Mouse (Mus musculus) intestine, embryonic 16.5 days (tissue): ENCODE results near the gene Cldn12. TPM values are rescaled to one million over a fixed set of nuclear protein-coding genes. Genes with fewer than 3 reads are reported as not detected.

Experiments
- ATAC-seq: fragments of 200-750 bp; cut with Nextera tagmentation; 2 replicates; pipeline ENCODE4 v1.8.0; 2017; ENCODE audit warnings: moderate TSS enrichment, moderate library complexity
- H3K27ac ChIP-seq: fragments of 300-500 bp; sonication (generic); 2 replicates; pipeline ENCODE4 v1.5.1; 2014; ENCODE audit warnings: mild to moderate bottlenecking, low read length
- H3K27me3 ChIP-seq: fragments of 300-500 bp; sonication (generic); replicated peaks from 2 replicates; pipeline ENCODE4 v1.6.1; 2014; ENCODE audit warnings: low read length, control low read depth, mixed read lengths; ENCODE audit not compliant: control insufficient read depth, insufficient read depth
- H3K36me3 ChIP-seq: fragments of 300-500 bp; sonication (generic); 2 replicates; pipeline ENCODE4 v1.6.1; 2014; ENCODE audit warnings: low read length, control low read depth; ENCODE audit not compliant: control insufficient read depth, insufficient read depth
- H3K4me1 ChIP-seq: fragments of 300-500 bp; sonication (generic); 2 replicates; pipeline ENCODE4 v1.6.1; 2014; ENCODE audit warnings: low read length, control low read depth, mixed read lengths; ENCODE audit not compliant: control insufficient read depth, insufficient read depth
- H3K4me2 ChIP-seq: fragments of 300-500 bp; sonication (generic); 2 replicates; pipeline ENCODE4 v1.6.1; 2014; ENCODE audit warnings: low read depth, low read length, control low read depth
- H3K4me3 ChIP-seq: fragments of 300-500 bp; sonication (generic); 2 replicates; pipeline ENCODE4 v1.5.1; 2014; ENCODE audit warnings: mild to moderate bottlenecking, low read length
- H3K9ac ChIP-seq: fragments of 300-500 bp; sonication (generic); 2 replicates; pipeline ENCODE4 v1.6.1; 2014; ENCODE audit warnings: low read depth, low read length
- H3K9me3 ChIP-seq: fragments of 300-500 bp; sonication (generic); 2 replicates; pipeline ENCODE4 v1.6.1; 2016; ENCODE audit warnings: low read length, control low read depth; ENCODE audit not compliant: control insufficient read depth
- WGBS: fragments of 180-500 bp; shearing (Covaris S2); extraction: QIAGEN DNeasy Blood & Tissue Kit; methylation state at CpG from one replicate; pipeline ENCODE4 v1.1.7; 2014; 5-methylcytosine and 5-hydroxymethylcytosine counted together
- polyA plus RNA-seq: library from polyadenylated mRNA; unstranded; fragments of >200 nt; fragmentation: Nextera tagmentation; extraction: Ambion mirVana; gene quantifications from 2 replicates; pipeline ENCODE4 v1.2.1, GENCODE M21; 2015

Gene Cldn12
- polyA plus RNA-seq, 1 experiment from 2014 or later: 27.6 TPM

DNA sequence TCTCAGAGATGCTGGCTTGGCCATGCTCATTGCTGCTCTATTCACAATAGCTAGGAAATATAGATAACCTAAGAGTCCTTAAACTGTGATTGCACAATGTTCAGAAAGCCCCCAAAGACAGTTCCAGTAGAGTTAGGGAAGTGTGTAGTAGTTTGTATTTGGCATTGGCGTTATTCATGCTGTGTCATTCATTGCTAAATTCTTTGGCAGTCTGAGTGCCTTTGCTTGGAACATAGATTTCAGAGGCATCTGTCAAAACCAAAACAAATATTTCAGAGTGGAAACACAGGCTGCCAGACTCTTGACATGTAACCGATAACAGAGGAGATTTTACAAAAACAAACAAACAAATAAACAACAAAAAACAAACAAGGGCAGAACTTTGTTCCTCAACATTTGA, 13.2 kb downstream of the Cldn12 start:
- Histone ChIP-seq H3K9ac (no peak overlapping the region), H3K4me2 (no peak overlapping the region), H3K27ac (no peak overlapping the region), H3K4me3 (no peak overlapping the region), H3K9me3 (no peaks in the 10 kb centered on the region), H3K4me1 (no peaks in the 10 kb centered on the region), H3K36me3 (no peaks in the 10 kb centered on the region), H3K27me3 (no peaks in the 10 kb centered on the region)
- 80% methylated on average over 2 of the region's 2 CpGs for WGBS
- no peak for ATAC-seq

DNA sequence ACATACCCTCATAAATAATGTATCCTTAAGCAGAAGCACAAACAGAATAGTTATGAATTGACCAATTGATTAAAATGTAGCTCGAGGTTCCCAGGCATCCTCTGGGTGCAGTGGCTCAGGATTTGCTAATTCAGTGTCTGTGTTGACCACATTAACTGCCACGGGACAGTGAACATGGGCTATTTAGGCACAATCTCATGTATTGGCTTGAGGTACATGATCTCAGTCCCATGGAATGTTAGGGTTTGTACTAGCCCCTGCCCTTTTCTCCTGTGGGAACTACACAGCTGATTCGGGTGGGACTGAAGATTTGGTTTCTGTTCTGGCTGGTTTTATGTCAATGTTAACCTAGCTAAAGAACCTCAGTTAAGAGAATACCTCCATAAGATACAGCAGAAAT, 18.4 kb downstream of the Cldn12 start:
- Histone ChIP-seq H3K27me3 (no peaks in the 10 kb centered on the region), H3K4me1 (no peaks in the 10 kb centered on the region), H3K27ac (no peak overlapping the region), H3K4me2 (no peak overlapping the region), H3K9me3 (no peaks in the 10 kb centered on the region), H3K4me3 (no peak overlapping the region), H3K9ac (no peak overlapping the region), H3K36me3 (no peaks in the 10 kb centered on the region)
- no peak for ATAC-seq
- WGBS: 68% methylated on average over 3 of the region's 3 CpGs

DNA sequence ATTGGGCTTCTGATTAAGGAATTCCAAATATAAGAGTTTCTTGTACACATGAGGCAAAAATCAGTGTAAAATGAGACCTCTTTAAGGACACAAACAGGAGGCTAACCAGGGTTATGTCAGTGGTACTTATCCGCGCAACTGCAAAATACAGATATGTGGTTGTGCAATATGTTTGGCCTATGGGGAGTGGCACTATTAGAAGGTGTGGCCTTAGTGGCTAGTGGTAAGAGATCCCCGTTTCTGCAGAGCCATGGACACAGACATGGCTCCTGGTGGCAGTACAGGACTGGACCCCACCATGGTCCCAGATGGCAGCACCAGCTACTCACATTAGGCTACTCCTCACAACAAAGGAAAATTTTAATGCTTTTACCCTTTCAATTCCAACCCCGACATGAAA, 19.7 kb downstream of the Cldn12 start:
- Histone ChIP-seq H3K36me3 (no peaks in the 10 kb centered on the region), H3K4me1 (no peaks in the 10 kb centered on the region), H3K4me2 (no peak overlapping the region), H3K27ac (no peak overlapping the region), H3K9me3 (no peaks in the 10 kb centered on the region), H3K4me3 (no peak overlapping the region), H3K27me3 (no peaks in the 10 kb centered on the region), H3K9ac (no peak overlapping the region)
- ATAC-seq: peak; percentile 76
- WGBS: 63% methylated on average over 4 of the region's 4 CpGs

DNA sequence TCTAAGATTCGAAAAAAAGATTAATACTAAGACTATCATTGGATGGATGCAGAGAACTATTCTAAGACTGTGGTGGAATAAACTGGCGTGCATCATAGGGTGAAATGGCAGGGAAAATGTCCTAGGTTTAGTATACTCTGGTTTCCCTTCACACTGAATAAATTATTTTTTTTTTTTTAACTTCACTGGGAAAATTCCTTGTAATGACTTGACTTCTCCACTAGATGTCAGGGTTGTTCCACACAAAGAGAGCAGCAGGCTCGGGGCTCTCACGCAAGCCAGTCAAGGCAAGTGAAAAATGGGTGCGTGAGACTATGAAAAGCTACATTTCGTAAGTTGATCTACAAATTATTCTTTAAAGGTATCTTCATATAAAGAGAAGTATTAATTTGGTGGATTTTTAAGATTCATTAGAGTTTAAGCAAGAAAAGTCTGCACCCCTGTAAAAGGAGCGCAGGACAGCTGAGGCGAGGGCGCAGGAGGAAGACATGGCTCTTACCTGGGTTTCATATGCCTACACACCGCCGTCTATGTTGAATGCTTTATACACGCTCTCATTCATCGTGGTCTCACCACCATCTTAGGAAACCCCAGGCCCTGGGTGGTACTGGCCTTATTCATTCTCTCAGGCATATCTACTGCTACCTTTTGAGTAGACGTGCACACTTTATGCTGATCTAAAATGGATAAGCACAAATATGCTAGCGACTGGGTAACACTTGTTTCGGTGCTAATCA, 20.3 kb downstream of the Cldn12 start:
- Histone ChIP-seq H3K4me2 (no peak overlapping the region), H3K9me3 (no peaks in the 10 kb centered on the region), H3K9ac (no peak overlapping the region), H3K27ac (no peak overlapping the region), H3K4me1 (no peaks in the 10 kb centered on the region), H3K4me3 (no peak overlapping the region), H3K36me3 (no peaks in the 10 kb centered on the region), H3K27me3 (no peaks in the 10 kb centered on the region)
- WGBS: 38% methylated on average over 16 of the region's 16 CpGs
- ATAC-seq: peak; percentile 71

DNA sequence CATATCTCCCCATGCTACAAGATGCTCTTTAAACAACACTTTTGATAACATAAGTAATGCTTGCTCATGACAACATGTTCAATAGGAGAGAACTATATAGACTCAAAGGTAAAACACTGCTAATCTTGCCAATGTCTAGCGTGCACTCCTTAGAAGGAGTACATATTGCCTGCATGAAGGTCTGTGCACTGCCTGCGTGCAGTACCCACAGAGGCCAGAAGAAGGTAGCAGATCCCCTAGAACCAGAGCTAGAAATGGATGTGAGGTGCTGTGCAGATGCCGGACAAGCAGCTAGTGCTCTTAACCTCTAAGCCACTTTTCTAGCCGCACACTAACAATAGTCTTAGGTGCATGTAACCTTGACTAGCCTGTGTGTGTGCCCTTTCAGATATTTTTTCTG, 22.6 kb downstream of the Cldn12 start:
- Histone ChIP-seq H3K9me3 (no peaks in the 10 kb centered on the region), H3K4me3 (no peak overlapping the region), H3K4me2 (no peak overlapping the region), H3K4me1 (no peaks in the 10 kb centered on the region), H3K9ac (no peak overlapping the region), H3K36me3 (no peaks in the 10 kb centered on the region), H3K27me3 (no peaks in the 10 kb centered on the region), H3K27ac (no peak overlapping the region)
- WGBS: 93% methylated on average over 4 of the region's 4 CpGs
- ATAC-seq: no peak

DNA sequence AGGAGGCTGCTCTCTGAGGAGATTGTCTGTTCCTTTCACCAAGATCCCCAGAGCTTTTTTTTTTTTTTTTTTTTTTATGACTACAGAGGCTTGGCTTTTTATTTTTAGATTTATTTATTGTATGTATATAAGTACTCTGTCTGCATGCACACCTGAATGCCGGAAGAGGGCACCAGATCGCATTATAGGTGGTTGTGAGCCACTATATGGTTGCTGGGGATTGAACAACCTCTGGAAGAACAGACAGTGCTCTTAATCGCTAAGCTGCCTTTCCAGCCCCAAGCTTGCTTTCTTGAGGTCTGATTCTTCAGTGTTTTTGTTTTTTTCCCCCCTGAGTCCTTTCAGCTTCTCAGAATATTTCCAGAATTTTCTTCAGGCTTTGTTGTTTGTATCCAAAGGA, 28.7 kb downstream of the Cldn12 start:
- Histone ChIP-seq H3K4me2 (no peak overlapping the region), H3K36me3 (no peaks in the 10 kb centered on the region), H3K27me3 (no peaks in the 10 kb centered on the region), H3K4me1 (no peaks in the 10 kb centered on the region), H3K4me3 (no peak overlapping the region), H3K27ac (no peak overlapping the region), H3K9me3 (no peaks in the 10 kb centered on the region), H3K9ac (no peak overlapping the region)
- ATAC-seq: no peak
- WGBS: 64% methylated on average over 3 of the region's 3 CpGs

DNA sequence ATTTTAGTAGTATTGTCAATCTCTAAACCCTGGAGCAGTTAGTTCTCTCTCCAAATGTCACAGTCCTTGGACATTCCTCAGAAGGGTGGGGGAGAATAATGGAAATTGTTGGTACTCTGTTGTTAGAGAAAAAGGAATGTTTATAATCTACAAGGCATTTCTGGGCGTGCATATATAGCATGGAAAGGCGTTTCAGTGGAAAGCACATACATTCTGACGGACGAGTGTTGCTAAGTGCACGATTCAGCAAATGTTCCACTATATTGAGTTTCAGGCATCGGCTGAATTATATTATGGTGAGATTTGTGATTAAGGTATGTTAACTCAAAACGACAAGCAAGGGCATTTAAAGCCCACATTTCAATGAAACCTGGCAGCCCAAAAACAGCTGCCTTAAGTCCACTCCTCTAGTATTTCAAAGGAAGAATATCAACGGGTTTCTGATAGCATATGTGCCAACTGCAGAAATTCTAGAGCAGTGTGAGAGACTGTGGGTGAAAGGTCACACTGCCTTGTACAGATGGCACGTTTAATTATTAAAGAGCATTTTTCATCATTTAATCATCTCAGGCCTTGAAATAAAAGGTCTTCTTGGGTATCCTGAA, 31.4 kb downstream of the Cldn12 start:
- H3K9ac ChIP-seq: no peak overlapping the region
- H3K9me3 ChIP-seq: no peaks in the 10 kb centered on the region
- H3K36me3 ChIP-seq: no peaks in the 10 kb centered on the region
- no peaks in the 10 kb centered on the region for H3K27me3 ChIP-seq
- no peak overlapping the region for H3K4me3 ChIP-seq
- 61% methylated on average over 9 of the region's 9 CpGs for WGBS
- no peak overlapping the region for H3K27ac ChIP-seq
- ATAC-seq: no peak
- H3K4me2 ChIP-seq: no peak overlapping the region
- H3K4me1 ChIP-seq: no peaks in the 10 kb centered on the region

DNA sequence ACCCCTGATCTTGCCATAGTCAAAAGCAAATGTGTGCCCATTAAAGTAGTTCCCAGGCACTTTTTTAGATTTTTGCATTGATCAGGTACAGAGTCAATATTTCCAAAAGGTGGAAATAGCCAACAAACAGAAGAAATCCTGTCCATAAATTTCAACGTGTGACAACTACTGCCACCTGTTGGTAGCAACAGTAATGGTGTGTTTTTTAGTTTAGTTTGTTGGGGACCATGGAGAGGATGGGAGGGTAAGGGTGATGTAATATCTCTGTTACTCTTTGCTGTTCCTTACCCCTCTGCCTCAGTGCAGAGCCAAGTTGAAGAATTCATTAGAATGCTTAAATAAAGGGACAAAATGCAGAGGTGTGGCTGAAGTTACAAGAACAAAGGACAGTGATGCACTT, 33.1 kb downstream of the Cldn12 start:
- H3K27me3 ChIP-seq: no peaks in the 10 kb centered on the region

DNA sequence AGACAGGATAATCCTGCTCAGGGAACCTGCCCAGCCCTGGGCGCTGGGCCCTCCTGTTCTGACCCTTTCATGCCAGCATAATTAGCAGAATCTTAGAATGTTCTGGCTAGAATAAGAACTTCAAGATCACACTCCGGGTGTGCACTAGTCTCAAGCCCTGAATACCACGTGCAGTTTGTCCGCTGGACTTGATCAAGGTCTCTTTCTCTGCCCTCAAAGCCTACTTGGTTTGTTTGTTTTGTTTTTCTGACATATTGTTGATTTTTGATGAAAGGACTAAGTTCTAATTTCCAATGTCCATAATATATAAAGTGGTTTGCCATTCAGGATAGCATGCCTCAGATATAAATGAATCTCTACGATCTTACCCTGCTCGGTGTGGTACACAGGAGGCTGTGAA, 35.7 kb downstream of the Cldn12 start, which contains the start of gene 1700015F17Rik:
Gene 1700015F17Rik, minus strand, starts transcription at position 101 of the 400 bp plus-strand sequence.
- 94% methylated on average over 6 of the region's 6 CpGs for WGBS
- no peaks in the 10 kb centered on the region for H3K9me3 ChIP-seq
- H3K27me3 ChIP-seq: no peaks in the 10 kb centered on the region
- H3K27ac ChIP-seq: no peak within 1 kb of the TSS
- H3K4me1 ChIP-seq: no peaks in the 10 kb centered on the region
- H3K9ac ChIP-seq: no peak within 1 kb of the TSS
- no peaks in the 10 kb centered on the region for H3K36me3 ChIP-seq
- H3K4me3 ChIP-seq: no peak within 1 kb of the TSS
- no peak for ATAC-seq
- no peak within 1 kb of the TSS for H3K4me2 ChIP-seq

More for the DNA sequence above, 33.1 kb downstream of the Cldn12 start:
- Histone ChIP-seq H3K9me3 (no peaks in the 10 kb centered on the region), H3K4me3 (no peak overlapping the region), H3K4me1 (no peaks in the 10 kb centered on the region), H3K36me3 (no peaks in the 10 kb centered on the region), H3K9ac (no peak overlapping the region), H3K4me2 (no peak overlapping the region), H3K27ac (no peak overlapping the region)
- ATAC-seq: no peak
- WGBS: 4% methylated on average over 1 of the region's 1 CpGs
